Mouse (Mus musculus): ENCODE data around the gene Pigq.

Gene Pigq

DNA sequence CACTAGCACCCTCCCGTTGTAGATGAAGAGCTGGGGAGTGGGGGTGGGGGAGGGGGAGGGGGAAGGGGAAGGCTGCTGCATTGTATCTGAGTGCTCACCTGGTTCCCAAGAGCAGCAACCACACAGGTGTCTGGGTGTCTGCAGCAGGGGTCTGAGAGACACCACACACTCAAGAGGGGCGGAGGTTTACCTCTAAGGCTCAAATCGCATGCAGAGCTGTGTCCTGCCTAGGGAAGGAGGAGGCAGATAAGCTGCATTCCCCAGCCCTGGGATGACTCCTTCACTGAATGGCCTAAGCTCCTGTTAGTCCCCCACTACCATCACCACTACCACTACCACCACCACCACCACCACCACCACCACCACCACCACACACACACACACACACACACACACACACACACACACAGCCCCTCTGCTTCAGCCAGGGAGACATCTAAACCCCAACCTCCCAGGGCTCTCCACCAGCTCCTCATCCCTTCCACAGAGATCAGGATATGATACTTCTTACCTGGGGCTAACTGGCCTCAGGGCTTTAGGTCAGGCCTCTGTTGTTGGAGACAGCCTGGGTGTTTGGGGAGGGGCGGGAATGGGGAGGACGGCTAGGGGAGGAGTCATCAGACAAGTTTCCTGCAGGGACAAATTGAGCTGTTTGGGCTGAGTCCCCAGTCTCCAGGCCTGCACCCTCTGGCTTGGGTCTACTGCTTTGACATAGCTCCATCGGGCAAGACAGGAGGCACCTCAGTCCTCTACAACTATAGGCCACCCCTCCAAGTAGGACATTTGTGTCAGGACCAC lies at the start of gene Pigq, which contains the start of gene Nhlrc4:
Pigq (minus strand) TSS at position 571 of the 798 bp plus-strand sequence.
Nhlrc4 (minus strand) TSS at position 596 of the 798 bp plus-strand sequence.
- no peak for DNase-seq

DNA sequence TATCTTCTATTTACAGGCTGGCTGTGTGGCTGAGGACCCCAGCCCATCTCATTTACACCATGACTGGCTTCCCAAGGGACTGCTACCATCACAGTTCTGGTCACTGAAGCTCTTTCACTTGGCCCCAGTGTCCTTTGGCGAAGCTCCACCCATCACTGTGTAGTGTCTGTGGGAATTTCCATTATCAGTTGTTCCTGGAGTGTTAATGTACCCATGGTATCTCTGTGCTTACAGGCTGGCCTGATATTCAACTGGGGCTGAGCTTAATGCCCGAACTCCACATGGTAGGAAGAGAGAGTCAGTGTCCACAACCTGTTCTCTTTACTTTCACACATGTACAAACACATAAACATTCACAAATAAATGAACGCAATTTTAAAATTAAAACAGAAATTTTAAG lies 48.8 kb upstream of the Pigq start:
- no peak for DNase-seq

GRCm38 (mm10) chr17:25992274-25992673 lies 47.5 kb upstream of the Pigq start:
- DNase-seq: no peak

DNA sequence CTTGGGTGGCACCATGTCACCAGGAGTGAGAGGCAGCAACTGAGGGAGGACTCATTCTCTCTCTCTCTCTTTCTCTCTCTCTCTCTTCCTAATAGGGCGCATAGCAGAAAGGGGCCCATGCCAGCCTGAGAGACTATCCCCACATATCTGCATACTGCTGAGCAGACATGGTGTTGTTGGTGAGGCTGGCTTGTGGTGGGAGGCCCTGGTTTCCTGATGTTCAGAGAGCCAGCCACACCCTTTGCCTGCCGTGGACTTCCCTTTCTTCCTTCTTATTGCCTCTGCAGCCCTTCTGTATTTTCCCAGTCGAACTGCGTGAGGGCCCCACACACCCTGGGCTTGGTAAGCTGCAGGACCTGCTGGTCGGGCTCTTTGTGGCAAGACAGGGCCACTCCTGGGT lies 45.6 kb upstream of the Pigq start:
- no peak for DNase-seq

DNA sequence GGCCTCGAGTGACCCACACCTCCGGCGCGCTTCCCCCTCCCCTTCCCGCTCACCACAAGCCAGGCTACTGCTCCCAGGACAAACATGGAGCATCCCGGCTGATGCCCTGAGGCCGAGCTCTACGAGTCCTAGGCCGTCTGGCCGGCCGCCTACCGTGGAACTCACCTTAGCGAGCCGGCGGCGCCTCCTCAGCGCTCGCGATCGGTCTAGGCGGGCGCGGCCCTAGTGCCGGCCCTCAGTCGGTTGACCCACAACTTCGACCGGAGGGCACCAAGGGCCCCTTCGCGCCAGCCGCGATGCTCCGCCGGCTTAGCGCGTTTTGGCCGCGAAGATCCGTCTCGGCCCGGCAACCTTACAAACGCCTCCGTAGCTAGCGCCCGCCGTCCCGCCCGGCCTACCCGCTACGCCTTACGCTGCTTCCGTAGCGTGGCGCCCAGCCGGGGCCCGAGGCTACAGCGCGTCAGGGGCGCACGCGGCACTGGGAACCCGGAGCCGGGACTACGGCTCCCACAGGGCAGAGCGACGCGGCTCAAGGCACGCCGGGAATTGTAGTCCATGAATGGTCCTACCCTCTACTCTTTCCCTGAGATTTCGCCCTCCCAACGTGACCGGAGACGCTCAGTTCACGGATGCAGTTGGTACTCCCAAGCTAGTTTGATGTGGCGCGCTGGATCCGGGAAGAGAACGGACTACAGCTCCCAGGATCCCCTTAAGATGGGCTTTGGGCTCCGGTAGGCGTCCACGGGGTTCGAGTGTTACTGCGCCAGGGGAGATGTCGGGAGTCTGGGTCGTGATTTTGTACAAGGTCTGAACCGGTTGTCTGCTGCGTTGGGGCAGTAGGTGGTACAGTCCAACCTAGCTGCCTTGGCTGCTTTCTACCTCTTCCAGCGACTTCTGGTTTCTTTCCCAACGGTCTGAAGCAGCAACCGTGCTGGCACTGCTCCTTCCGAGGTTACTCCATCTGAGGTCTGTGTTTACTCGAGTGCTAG lies 40.9 kb upstream of the Pigq start, which contains the start of gene Capn15:
Capn15 (minus strand) TSS at position 491 of the 989 bp plus-strand sequence.
- DNase-seq: peak; percentile 96

GRCm38 (mm10) chr17:25984556-25985305 lies 40.0 kb upstream of the Pigq start:
- no peak for DNase-seq

DNA sequence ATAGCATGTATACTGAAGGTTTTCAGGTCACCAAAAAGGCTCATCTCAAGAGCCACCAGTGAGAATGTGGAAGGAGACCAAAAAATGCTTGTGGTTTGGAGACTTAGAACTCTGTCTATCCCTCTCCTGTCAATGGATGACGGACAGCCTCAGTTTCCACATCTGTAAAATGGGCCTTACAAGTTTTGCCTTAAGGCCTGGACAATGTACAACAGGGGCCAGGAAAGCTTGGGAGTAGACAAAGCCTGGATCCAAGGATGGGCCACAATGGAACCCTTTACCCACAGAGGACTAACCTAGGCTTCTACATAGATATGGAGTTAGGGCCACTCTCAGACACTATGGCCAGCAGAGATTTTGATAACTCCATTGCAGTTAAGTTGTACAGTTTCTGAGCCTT lies 39.3 kb upstream of the Pigq start:
- no peak for DNase-seq

- no peak for DNase-seq
Observed at GRCm38 (mm10) chr17:25982913-25983312, 38.2 kb upstream of the Pigq start.

DNA sequence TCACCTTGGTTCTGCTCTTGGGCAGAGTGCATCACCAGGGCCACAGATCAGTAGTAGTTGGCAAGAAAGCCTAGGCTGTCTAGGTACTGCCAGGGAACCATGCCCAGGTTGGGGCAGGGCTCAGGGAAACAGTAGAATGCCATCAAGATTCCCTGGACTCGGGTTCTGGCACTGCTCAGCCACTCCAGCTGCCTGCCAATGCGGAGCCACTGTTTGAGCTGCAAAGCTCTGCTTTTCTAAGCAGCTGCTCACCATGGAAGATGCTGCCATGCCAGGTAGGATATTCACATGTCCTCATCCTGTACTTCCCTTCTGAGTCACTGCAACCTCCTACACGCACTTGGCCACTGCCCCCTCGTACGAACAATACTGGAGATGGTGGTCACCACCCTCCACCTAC lies 36.1 kb upstream of the Pigq start:
- peak; percentile 77 to 81 for DNase-seq

DNA sequence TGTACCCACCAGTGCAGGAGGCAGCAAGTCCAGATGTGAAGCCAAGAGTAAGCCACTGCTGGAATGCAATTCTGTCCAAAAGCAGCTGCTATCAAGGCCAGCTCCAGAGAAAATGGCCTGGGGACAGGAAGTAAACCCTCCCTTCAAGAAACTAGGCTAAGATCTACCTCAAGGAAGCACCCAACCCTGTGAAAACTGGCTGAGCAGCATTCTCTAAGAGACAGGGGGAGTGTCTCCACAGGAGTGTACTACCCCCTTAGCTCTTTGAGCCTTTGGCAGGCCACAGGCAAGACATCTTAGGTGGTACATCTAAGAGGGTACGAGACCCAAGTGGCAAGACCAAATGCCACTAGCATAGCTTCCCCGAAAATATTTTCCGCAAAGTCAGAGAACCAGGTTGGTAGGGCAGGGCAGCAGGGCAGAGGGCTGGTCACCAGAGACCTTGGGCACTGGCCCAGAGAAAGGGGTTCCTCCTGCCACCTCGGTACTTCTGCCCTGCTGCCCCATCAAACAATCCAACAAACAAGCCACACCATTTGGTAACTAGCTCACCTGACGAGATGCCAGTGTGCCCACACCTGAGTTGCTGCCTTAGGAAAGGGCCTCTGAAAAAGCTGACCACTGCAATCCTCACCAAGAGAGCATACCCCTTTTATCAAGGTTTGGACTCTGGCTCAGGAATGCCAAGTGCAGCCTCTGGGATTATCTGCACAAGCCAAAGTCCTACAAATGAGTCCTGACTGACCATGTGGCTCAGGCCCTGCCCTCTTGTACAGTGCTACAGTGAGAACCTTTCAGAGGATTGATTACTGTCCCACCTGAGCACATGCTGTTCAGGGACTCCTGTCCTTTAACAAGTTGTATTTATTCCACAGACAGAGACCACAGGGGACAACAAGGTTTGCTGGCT lies 35.3 kb upstream of the Pigq start:
- DNase-seq: no peak

DNA sequence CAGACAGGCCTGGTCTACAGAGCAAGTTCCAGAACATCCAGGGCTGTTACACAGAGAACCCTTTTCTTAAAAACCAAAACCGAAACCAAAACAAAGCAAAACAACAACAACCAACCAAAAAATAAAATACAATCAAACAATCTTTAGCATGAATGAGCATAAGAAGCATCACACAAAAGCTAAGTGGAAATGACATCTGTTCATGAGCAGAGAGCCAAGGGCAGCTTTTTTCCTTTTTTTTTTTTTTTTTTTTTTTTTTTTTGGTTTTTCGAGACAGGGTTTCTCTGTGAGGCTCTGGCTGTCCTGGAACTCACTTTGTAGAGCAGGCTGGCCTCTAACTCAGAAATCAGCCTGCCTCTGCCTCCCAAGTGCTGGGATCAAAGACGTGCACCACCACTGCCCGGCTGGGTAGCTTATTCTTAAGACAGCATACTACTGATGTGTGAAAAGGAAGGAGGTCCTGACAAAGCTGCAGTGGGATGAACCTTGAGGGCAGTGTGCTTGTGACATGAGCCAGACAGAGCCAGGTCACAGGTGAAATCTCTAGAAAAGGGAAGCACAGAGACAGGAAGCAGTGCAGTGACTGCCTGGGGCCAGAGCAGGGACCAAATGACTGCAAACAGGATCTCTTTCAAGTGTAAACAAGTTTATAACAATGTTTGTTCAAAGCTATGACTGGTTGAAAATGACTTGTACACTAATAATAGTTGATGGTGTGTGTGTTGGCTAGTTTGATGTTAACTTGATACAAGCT lies 26.4 kb upstream of the Pigq start:
- no peak for DNase-seq

- peak; percentile 52 to 55 for DNase-seq
Observed at GRCm38 (mm10) chr17:25970448-25970847, 25.7 kb upstream of the Pigq start.

DNA sequence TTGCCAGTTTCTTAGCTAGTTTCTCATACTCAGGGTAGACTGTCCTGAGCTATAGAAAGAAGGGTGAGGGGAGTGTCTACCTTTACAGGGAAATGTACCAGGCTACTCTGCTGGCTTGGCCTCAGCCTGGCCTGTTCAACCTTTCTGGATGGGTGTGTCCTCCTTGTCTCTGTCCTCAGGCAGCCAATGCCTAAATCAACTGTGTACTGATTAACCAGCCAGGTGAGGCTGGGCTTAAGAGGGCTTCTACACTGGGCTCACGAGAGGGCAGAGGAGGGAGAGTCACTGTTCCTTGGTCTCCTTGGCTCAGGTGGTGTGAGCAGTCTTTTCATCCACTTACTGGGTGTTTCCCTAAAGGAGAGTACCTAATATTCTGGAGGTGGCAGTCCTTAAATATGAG lies 23.4 kb upstream of the Pigq start:
- no peak for DNase-seq

DNA sequence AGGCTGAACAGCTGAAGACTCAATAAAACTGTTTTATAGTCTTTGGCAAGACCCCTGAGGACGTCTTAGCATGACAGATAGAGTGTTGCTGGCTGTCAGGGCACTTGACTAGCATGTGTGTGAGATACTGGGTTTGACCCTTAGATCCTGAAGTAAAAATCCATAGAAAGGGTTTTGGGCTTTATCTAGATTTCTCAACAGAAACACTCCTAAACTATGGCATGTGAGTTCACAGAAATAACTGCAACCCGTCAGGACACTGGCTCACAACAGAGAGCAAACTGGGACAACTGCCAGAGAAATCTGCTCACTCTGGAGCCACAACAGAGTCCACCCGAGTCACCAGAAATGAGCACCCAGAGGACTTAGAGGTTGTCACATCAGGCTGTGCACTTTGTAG lies 22.9 kb upstream of the Pigq start:
- peak; percentile 64 to 72 for DNase-seq

DNA sequence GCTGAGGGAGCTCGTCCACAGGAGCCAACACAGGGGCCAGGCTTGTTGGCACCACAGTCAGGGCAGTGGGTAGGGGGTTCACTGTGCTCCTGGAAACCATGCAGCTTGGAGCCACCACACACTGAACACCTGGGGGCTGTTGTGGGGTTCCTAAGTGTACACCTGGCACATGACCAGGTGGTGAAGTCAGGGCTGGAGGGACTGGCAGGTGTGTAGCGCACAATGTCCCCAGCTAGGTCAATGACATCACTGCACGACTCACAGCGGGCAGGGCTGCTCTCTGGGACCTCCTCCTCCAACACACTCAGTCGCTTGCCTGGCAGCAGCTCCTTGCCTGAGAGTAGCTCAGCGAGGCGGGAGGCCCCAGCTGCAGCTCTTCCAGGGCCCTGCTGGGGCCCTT lies 19.5 kb upstream of the Pigq start:
- peak; percentile 57 to 59 for DNase-seq

DNA sequence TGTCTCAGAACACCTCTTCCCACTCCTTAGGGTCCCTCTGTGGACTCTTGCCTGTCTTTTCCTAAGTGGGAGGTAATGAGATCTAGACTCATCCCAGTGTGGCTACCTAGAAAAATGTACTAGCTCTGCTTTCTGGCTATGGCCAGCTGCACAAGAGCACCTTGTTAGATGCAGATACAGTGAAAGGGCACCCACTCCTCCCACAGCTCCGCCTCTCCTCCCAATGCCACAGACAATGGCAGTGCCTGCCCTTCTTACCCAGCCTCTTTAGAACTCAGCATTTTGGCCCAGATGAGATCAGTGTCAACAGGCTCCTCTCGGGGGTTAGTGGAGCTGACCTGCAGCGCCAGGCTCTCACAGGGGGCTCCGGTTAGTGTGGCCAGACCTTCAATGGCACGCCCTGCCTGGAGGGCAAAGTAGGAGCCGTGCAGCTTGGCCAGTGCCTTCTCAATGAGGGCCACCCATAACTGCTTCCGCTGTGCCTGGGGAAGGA lies 17.7 kb upstream of the Pigq start:
- DNase-seq: no peak

DNA sequence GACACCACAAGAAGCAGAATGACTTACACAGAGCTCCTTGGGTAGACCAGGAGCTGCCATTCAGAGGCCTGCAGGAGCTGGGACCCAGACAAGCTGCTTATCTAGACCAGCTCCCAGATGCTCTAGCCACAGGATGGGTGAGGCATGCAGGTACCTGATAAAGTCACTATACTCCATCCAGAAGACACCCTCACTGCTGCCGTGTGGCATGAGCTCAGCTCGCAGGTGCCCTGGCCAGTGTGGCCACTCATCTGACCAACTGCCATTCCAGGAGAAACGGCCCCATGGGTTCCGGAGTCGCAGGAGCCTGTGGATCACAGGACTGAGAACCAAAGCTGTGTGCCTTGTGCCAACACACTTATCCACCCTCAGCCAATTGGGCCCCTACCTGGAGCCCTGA lies 16.8 kb upstream of the Pigq start:
- DNase-seq: no peak

- no peak for DNase-seq
Observed at GRCm38 (mm10) chr17:25959630-25960467, 15.1 kb upstream of the Pigq start.

DNA sequence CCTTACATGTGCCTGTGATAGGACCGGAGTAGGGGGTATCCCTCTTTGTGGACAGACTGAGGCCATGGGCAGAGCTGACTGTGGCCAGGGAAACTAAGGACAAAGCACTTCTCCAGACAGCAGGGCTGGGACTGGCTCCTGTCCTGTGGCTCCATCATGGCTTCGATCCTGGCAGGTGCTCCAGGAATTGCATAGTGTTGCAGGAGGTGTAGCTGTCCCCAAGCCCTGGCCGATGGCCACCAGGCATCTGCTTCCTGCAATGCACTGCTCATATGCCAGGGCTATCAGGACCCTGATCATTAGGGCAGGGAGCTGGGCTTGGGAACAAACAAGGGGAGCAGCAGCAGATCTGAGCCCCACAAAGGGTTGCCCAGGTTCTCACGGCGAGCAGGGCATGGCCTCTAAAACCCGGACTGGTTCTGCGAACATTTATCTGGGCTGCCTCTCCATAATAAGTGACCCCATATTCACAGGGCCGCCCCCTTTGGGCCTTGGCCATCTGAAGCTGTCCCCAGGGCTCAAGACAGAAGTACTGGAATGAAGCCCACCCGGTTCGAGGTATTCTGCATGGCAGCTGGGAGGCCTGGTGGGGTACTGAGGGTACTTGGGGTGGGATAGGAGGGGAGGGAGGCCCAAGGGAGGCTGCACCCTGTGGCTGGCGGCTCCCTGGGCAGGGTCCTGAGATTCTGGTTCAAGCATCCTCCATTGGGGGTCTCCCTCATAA lies 14.2 kb upstream of the Pigq start:
- peak; percentile 63 to 67 for DNase-seq

Measured in cerebellum, adult 18-20 months (tissue).